Mouse (Mus musculus) embryonic stem cell, embryonic (primary cell): ENCODE measurements around the gene Rad9a.

Experiments used
- CTCF ChIA-PET, 4 experiments: fragments of 300-600 bp in 2 of 4; fragments of 350-600 bp in 2 of 4; sonication (Branson Sonifier 250); formaldehyde crosslinking; loops; one replicate each; lab custom pipeline; 2022; ENCODE audit warnings: inconsistent platforms in 2 of 4; lab: Charles Lee
- POLR2A ChIA-PET, 4 experiments: fragments of 300-600 bp in 2 of 4; fragments of 350-600 bp in 2 of 4; sonication (Branson Sonifier 250); formaldehyde crosslinking; loops; one replicate each; lab custom pipeline; 2022; ENCODE audit warnings: antibody characterized with exemption in 4 of 4, inconsistent platforms in 1 of 4; lab: Charles Lee

Rad9a gene

GRCm38 (mm10) chr19:4154437-4155222, 46.8 kb downstream of the Rad9a start:
- ChIA-PET CTCF (interaction anchor here (0.5 to 1.5 kb wide), 8 partner anchors 15 to 181 kb away, joined by 3 to 11 read pairs (median 4); partner anchors contain the start of gene Ppp1ca (in 1 of the 4)), POLR2A (interaction anchor here (0.6 to 4.1 kb wide), 25 partner anchors 8 to 208 kb away, joined by 3 to 20 read pairs (median 5); partner anchors contain the start of genes Rps6kb2 (in 3 of the 4), Aip (in 1 of the 4), Cdk2ap2 (in 1 of the 4) and Gpr152 (in 1 of the 4))

- ChIA-PET POLR2A (interaction anchor here (0.7 to 4.1 kb wide), 15 partner anchors 8 to 111 kb away, joined by 3 to 20 read pairs (median 6); partner anchors contain the start of genes Rps6kb2 (in 3 of the 4), Cdk2ap2 (in 1 of the 4), Ppp1ca (in 1 of the 4) and Rad9a (in 1 of the 4)), CTCF (interaction anchor here in 1 of 4 experiments (0.7 kb wide), 2 partner anchors 15 to 39 kb away, joined by 3 to 4 read pairs; no protein-coding TSS in a partner anchor)
Measured at GRCm38 (mm10) chr19:4153232-4153654, 48.2 kb downstream of the Rad9a start, which contains the start of gene Ptprcap. TSS of gene Ptprcap (plus strand) at chr19:4153604.

GRCm38 (mm10) chr19:4152445-4153231, 48.8 kb downstream of the Rad9a start:
- CTCF ChIA-PET, result interaction anchor here in 2 of 4 experiments (0.6 to 0.7 kb wide), 2 partner anchors 14 to 101 kb away, joined by 3 to 4 read pairs; no protein-coding TSS in a partner anchor
- POLR2A ChIA-PET, result interaction anchor here (0.5 to 4.1 kb wide), 21 partner anchors 10 to 315 kb away, joined by 3 to 17 read pairs (median 4); partner anchors contain the start of genes Rps6kb2 (in 3 of the 4), Aip (in 1 of the 4), Ppp1ca (in 1 of the 4) and Rad9a (in 1 of the 4)

- CTCF ChIA-PET, result interaction anchor here in 1 of 4 experiments (0.6 kb wide), 1 partner anchor 100 kb away, joined by 3 read pairs; no protein-coding TSS in a partner anchor
- POLR2A ChIA-PET, result interaction anchor here in 3 of 4 experiments (0.5 to 2.8 kb wide), 18 partner anchors 8 to 315 kb away, joined by 3 to 15 read pairs (median 4); partner anchors contain the start of genes Rps6kb2 (in 3 of the 3) and Aip (in 1 of the 3)
Measured at GRCm38 (mm10) chr19:4151898-4152297, 49.6 kb downstream of the Rad9a start.

- ChIA-PET CTCF (no interaction called here), POLR2A (interaction anchor here in 3 of 4 experiments (0.6 to 2.8 kb wide), 21 partner anchors 8 to 55 kb away, joined by 3 to 15 read pairs (median 4); partner anchors contain the start of genes Rps6kb2 (in 3 of the 3), Aip (in 1 of the 3) and Cdk2ap2 (in 1 of the 3))
Measured at GRCm38 (mm10) chr19:4151488-4151860, 50.0 kb downstream of the Rad9a start.

GRCm38 (mm10) chr19:4150567-4151487, 50.6 kb downstream of the Rad9a start:
- POLR2A ChIA-PET, result interaction anchor here in 3 of 4 experiments (0.5 to 2.8 kb wide), 25 partner anchors 9 to 96 kb away, joined by 3 to 15 read pairs (median 3); partner anchors contain the start of genes Ppp1ca (in 2 of the 3), Rad9a (in 2 of the 3), Rps6kb2 (in 2 of the 3) and Aip (in 1 of the 3)
- CTCF ChIA-PET, result no interaction called here

GRCm38 (mm10) chr19:4149764-4150461, 51.5 kb downstream of the Rad9a start:
- ChIA-PET CTCF (no interaction called here), POLR2A (interaction anchor here in 3 of 4 experiments (0.5 to 2.8 kb wide), 17 partner anchors 8 to 95 kb away, joined by 3 to 15 read pairs (median 4); partner anchors contain the start of genes Cdk2ap2 (in 2 of the 3), Ppp1ca (in 2 of the 3), Rad9a (in 2 of the 3) and Rps6kb2 (in 2 of the 3))

GRCm38 (mm10) chr19:4149283-4149682, 52.2 kb downstream of the Rad9a start:
- POLR2A ChIA-PET, result interaction anchor here in 3 of 4 experiments (0.6 to 1.2 kb wide), 11 partner anchors 13 to 203 kb away, joined by 3 to 8 read pairs (median 4); partner anchors contain the start of genes Rps6kb2 (in 2 of the 3) and Cdk2ap2 (in 1 of the 3)

GRCm38 (mm10) chr19:4148819-4149218, 52.6 kb downstream of the Rad9a start:
- POLR2A ChIA-PET, result interaction anchor here in 3 of 4 experiments (0.6 to 1.2 kb wide), 13 partner anchors 13 to 203 kb away, joined by 3 to 8 read pairs (median 3); partner anchors contain the start of genes Rps6kb2 (in 2 of the 3) and Cdk2ap2 (in 1 of the 3)
- CTCF ChIA-PET, result no interaction called here

More at GRCm38 (mm10) chr19:4149283-4149682, 52.2 kb downstream of the Rad9a start:
- CTCF ChIA-PET, result no interaction called here

GRCm38 (mm10) chr19:4148491-4148806, 53.0 kb downstream of the Rad9a start, which contains the start of gene Coro1b:
TSS of gene Coro1b (plus strand) at chr19:4148619.
- CTCF ChIA-PET, result no interaction called here
- POLR2A ChIA-PET, result interaction anchor here in 3 of 4 experiments (0.6 to 1.2 kb wide), 12 partner anchors 14 to 202 kb away, joined by 3 to 8 read pairs (median 4); partner anchors contain the start of genes Rps6kb2 (in 2 of the 3) and Cdk2ap2 (in 1 of the 3)

- ChIA-PET CTCF (interaction anchor here in 1 of 4 experiments (1.1 kb wide), 1 partner anchor 59 kb away, joined by 3 read pairs; no protein-coding TSS in a partner anchor), POLR2A (interaction anchor here in 3 of 4 experiments (0.6 to 1.9 kb wide), 15 partner anchors 8 to 53 kb away, joined by 3 to 7 read pairs (median 4); partner anchors contain the start of genes Cdk2ap2 (in 2 of the 3) and Ppp1ca (in 2 of the 3))
Measured at GRCm38 (mm10) chr19:4147782-4148490, 53.5 kb downstream of the Rad9a start.

- ChIA-PET CTCF (interaction anchor here in 3 of 4 experiments (0.6 to 1.1 kb wide), 3 partner anchors 22 to 428 kb away, joined by 3 read pairs; no protein-coding TSS in a partner anchor), POLR2A (interaction anchor here (0.6 to 1.9 kb wide), 15 partner anchors 9 to 100 kb away, joined by 3 to 7 read pairs (median 4); partner anchors contain the start of genes Cdk2ap2 (in 2 of the 4) and Ppp1ca (in 2 of the 4))
Measured at GRCm38 (mm10) chr19:4147022-4147405, 54.4 kb downstream of the Rad9a start.

GRCm38 (mm10) chr19:4146366-4147021, 55.0 kb downstream of the Rad9a start:
- ChIA-PET POLR2A (interaction anchor here in 3 of 4 experiments (0.6 to 1.9 kb wide), 12 partner anchors 8 to 49 kb away, joined by 3 to 7 read pairs (median 5); partner anchors contain the start of genes Cdk2ap2 (in 2 of the 3) and Ppp1ca (in 2 of the 3)), CTCF (interaction anchor here in 3 of 4 experiments (0.6 to 1.1 kb wide), 3 partner anchors 21 to 428 kb away, joined by 3 read pairs; no protein-coding TSS in a partner anchor)

- CTCF ChIA-PET, result no interaction called here
- POLR2A ChIA-PET, result interaction anchor here in 3 of 4 experiments (0.5 to 1.9 kb wide), 5 partner anchors 11 to 49 kb away, joined by 3 to 5 read pairs (median 5); partner anchors contain the start of genes Aip (in 1 of the 3) and Cdk2ap2 (in 1 of the 3)
Measured at GRCm38 (mm10) chr19:4145936-4146335, 55.5 kb downstream of the Rad9a start.
